Mouse (Mus musculus) ES-E14 (cell line): Measurements from ENCODE around the gene Gbp8.

ENCODE experiments used
- MAFK ChIP-seq: IDR thresholded peaks from 2 replicates; pipeline ENCODE4 v1.6.1; 2014; ENCODE audit warnings: mild to moderate bottlenecking, low read depth, low read length, inconsistent platforms; ENCODE audit not compliant: insufficient read depth
- ZC3H11A ChIP-seq: IDR thresholded peaks from 2 replicates; pipeline ENCODE4 v1.6.1; 2012; ENCODE audit warnings: low read depth, mild to moderate bottlenecking, inconsistent platforms, low read length, borderline replicate concordance

GRCm38 (mm10) chr5:104989411-104989810, 149.9 kb downstream of the Gbp8 start:
- TF ChIP-seq ZC3H11A: no peak
- no peak for TF ChIP-seq MAFK
